27 mouse cellular contexts compared by ENCODE assay signal in the genomic region with DNA sequence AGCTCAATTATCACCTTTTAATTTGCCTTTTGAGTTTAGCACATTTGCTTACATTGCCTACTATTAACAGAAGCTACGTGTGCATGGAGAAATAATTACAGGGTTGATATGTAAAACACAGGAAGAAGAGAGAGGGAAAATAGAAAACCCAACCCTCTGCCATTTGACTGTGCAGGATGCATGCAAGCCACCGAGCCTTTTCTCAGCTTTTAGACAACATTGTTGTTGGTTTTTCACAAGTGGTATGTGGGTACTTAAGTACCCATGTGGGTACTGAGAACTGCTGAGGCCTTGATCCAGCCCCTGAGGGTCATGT.
"Had no signal": no experiment of that assay in that cellular context is flagged by ENCODE, and none has a peak within 500 bp of the region (broad histone marks: within the 10 kb centered on the region; RNA-seq: fewer than 3 reads in every experiment).

No protein-coding gene starts in this region.

- H3K4me3 ChIP-seq: gastrocnemius, adult 2 months; heart, adult 2 months; heart, embryonic 13.5 days; heart, embryonic 15.5 days; hindbrain, embryonic 13.5 days; hindbrain, embryonic 15.5 days; kidney, embryonic 15.5 days; limb, embryonic 13.5 days; limb, embryonic 15.5 days; liver, embryonic 12.5 days had no signal

- H3K36me3 ChIP-seq: heart, embryonic 15.5 days; hindbrain, embryonic 13.5 days; hindbrain, embryonic 15.5 days; kidney, embryonic 15.5 days; limb, embryonic 13.5 days had no signal

- DNase-seq: gastrocnemius, adult 2 months; gastrocnemius, postnatal 10 days; gastrocnemius, postnatal 25 days; heart, adult 2 months; heart, postnatal 14 days; heart, postnatal 36 days; kidney, adult 11 months; kidney, adult 2 months; kidney, adult 9 months; kidney, postnatal 14 days; kidney, postnatal 36 days; layer of hippocampus, adult 9-11 months; layer of hippocampus, postnatal 36 days; left cerebral cortex, postnatal 4 days had no signal

- H3K27ac ChIP-seq: gastrocnemius, adult 2 months; heart, adult 2 months; heart, embryonic 13.5 days; heart, embryonic 15.5 days; hindbrain, embryonic 13.5 days; hindbrain, embryonic 15.5 days; hindbrain, postnatal 0 days; kidney, embryonic 15.5 days; kidney, postnatal 0 days; limb, embryonic 13.5 days; limb, embryonic 15.5 days; liver, embryonic 12.5 days; liver, embryonic 14.5 days had no signal

- H3K9ac ChIP-seq: heart, embryonic 13.5 days; heart, embryonic 15.5 days; hindbrain, embryonic 13.5 days; hindbrain, embryonic 15.5 days; kidney, embryonic 15.5 days; limb, embryonic 13.5 days; limb, embryonic 15.5 days; liver, embryonic 12.5 days; liver, embryonic 14.5 days had no signal

- H3K27me3 ChIP-seq: heart, embryonic 13.5 days; heart, embryonic 15.5 days; hindbrain, embryonic 13.5 days; hindbrain, embryonic 15.5 days; kidney, embryonic 15.5 days; limb, embryonic 13.5 days; limb, embryonic 15.5 days; liver, embryonic 12.5 days had no signal

- H3K9me3 ChIP-seq: heart, embryonic 13.5 days; heart, embryonic 15.5 days; hindbrain, embryonic 13.5 days; hindbrain, embryonic 15.5 days; kidney, embryonic 15.5 days; limb, embryonic 13.5 days; limb, embryonic 15.5 days; liver, embryonic 12.5 days had no signal

- H3K4me1 ChIP-seq: heart, embryonic 13.5 days; heart, embryonic 15.5 days; hindbrain, embryonic 13.5 days; hindbrain, embryonic 15.5 days; kidney, embryonic 15.5 days; limb, embryonic 13.5 days; limb, embryonic 15.5 days; liver, embryonic 12.5 days had no signal

- H3K4me2 ChIP-seq: heart, embryonic 11.5 days; heart, embryonic 13.5 days; heart, embryonic 15.5 days; hindbrain, embryonic 13.5 days; hindbrain, embryonic 15.5 days; kidney, embryonic 15.5 days; limb, embryonic 13.5 days; limb, embryonic 15.5 days; liver, embryonic 12.5 days had no signal

- ATAC-seq: hindbrain, postnatal 0 days; intestine, embryonic 16.5 days; liver, embryonic 12.5 days had no signal
